Mouse (Mus musculus) heart, adult 2 months (tissue): ENCODE data around the gene Trim47. TPM values are rescaled to one million over a fixed set of nuclear protein-coding genes. Genes with fewer than 3 reads are reported as not detected.

Experiments
- DNase-seq, 2 experiments: peaks; one replicate each; pipeline ENCODE4 v3.0.0; 2021
- H3K27ac ChIP-seq: fragments of 200-600 bp; 2 replicates; pipeline ENCODE4 v1.8.1; 2022
- H3K27me3 ChIP-seq: fragments of 200-500 bp; 2 replicates; pipeline ENCODE4 v1.6.1; 2012; ENCODE audit warnings: mild to moderate bottlenecking, low read length, inconsistent platforms, mixed read lengths; ENCODE audit not compliant: control insufficient read depth, insufficient read depth
- H3K36me3 ChIP-seq: fragments of 200-500 bp; 2 replicates; pipeline ENCODE4 v1.6.1; 2012; ENCODE audit warnings: low read length, inconsistent platforms; ENCODE audit not compliant: control insufficient read depth, insufficient read depth
- H3K4me1 ChIP-seq: fragments of 200-500 bp; 2 replicates; pipeline ENCODE4 v1.6.1; 2011; ENCODE audit warnings: low read length; ENCODE audit not compliant: control insufficient read depth, insufficient read depth
- H3K4me3 ChIP-seq: fragments of 200-600 bp; 2 replicates; pipeline ENCODE4 v1.8.1; 2022
- H3K79me2 ChIP-seq: fragments of 200-500 bp; replicated peaks from 2 replicates; pipeline ENCODE4 v1.6.1; 2012; ENCODE audit warnings: mild to moderate bottlenecking, inconsistent platforms, low read length, moderate library complexity, mixed read lengths; ENCODE audit not compliant: control insufficient read depth, insufficient read depth
- H3K9ac ChIP-seq: fragments of 200-500 bp; 2 replicates; pipeline ENCODE4 v1.6.1; 2012; ENCODE audit warnings: low read depth, mild to moderate bottlenecking, control low read depth, inconsistent platforms, low read length, mixed read lengths
- CTCF ChIP-seq: fragments of 200-600 bp; IDR thresholded peaks from 2 replicates; pipeline ENCODE4 v1.8.1; 2022; ENCODE audit warnings: antibody characterized with exemption, mild to moderate bottlenecking, moderate library complexity
- EP300 ChIP-seq: fragments of 200-500 bp; IDR thresholded peaks from 2 replicates; pipeline ENCODE4 v1.6.1; 2011; ENCODE audit warnings: low read depth, low read length, control low read depth; ENCODE audit not compliant: insufficient read depth
- POLR2A ChIP-seq: fragments of 200-500 bp; IDR thresholded peaks from 2 replicates; pipeline ENCODE4 v1.6.1; 2011; ENCODE audit warnings: mild to moderate bottlenecking, low read depth, low read length, control low read depth; ENCODE audit not compliant: insufficient read depth
- WGBS: fragments of 180-500 bp; shearing (Covaris S2); methylation state at CpG from one replicate; pipeline ENCODE4 v1.1.7; 2018; 5-methylcytosine and 5-hydroxymethylcytosine counted together
- intact Hi-C: fragments of 180-260 bp; cut with DNase I; formaldehyde crosslinking; loops from one replicate; pipeline ENCODE4 v1.15.1; 2025
- polyA plus RNA-seq: library from polyadenylated mRNA; depleted of rRNA; stranded (reverse); fragments of >200 nt; gene quantifications from 2 replicates; pipeline ENCODE4 v1.2.3, GENCODE M21; 2012
- total RNA-seq, 2 experiments: library from RNA; stranded (reverse); gene quantifications; 2 replicates each; pipeline ENCODE4 v1.2.3; 2021

The Trim47 gene
- total and polyA plus RNA-seq, 3 experiments, result 23.1 to 29.5 (median 28.2) TPM

- H3K27me3 ChIP-seq, result no peaks in the 10 kb centered on the region
- peak within 1 kb of the TSS; percentile 57 for H3K4me3 ChIP-seq
- no peak; the same call in 1 of the 2 replicates for TF ChIP-seq EP300
- TF ChIP-seq POLR2A, result peak; percentile 93
- TF ChIP-seq CTCF, result peak; percentile 41
- H3K4me1 ChIP-seq, result peaks cover 5% of the 10 kb centered on the region
- H3K9ac ChIP-seq, result peak within 1 kb of the TSS; percentile 76
- intact Hi-C loops, result loop anchor here (1.0 kb wide), 3 partner anchors 23 to 56 kb away; partner anchors contain the start of gene Unk
- no peaks in the 10 kb centered on the region; the same call in 1 of the 2 replicates for H3K79me2 ChIP-seq
- 3% methylated on average over 39 of the region's 43 CpGs for WGBS
- no peaks in the 10 kb centered on the region; the same call in 1 of the 2 replicates for H3K36me3 ChIP-seq
- peak; percentile 96 to 98 for DNase-seq
- peak within 1 kb of the TSS; percentile 88 for H3K27ac ChIP-seq
Observed at GRCm38 (mm10) chr11:116086258-116087193, 40.5 kb downstream of the Trim47 start, which contains the start of gene Wbp2. TSS of gene Wbp2 (minus strand) at chr11:116086995.

- H3K9ac ChIP-seq, result no peak overlapping the region
- no peaks in the 10 kb centered on the region; the same call in 1 of the 2 replicates for H3K36me3 ChIP-seq
- H3K79me2 ChIP-seq, result no peaks in the 10 kb centered on the region; the same call in 1 of the 2 replicates
- peaks cover 5% of the 10 kb centered on the region for H3K4me1 ChIP-seq
- intact Hi-C loops, result loop anchor here (5.0 kb wide), 2 partner anchors 133 to 147 kb away; no protein-coding TSS in a partner anchor
- H3K4me3 ChIP-seq, result no peak overlapping the region
- WGBS, result 79% methylated on average over 6 of the region's 6 CpGs
- DNase-seq, result no peak
- TF ChIP-seq POLR2A (no peak), EP300 (no peak), CTCF (no peak)
- no peaks in the 10 kb centered on the region for H3K27me3 ChIP-seq
- no peak overlapping the region for H3K27ac ChIP-seq
Observed at GRCm38 (mm10) chr11:116084166-116084565, 42.8 kb downstream of the Trim47 start.

GRCm38 (mm10) chr11:116083096-116083672, 43.8 kb downstream of the Trim47 start:
- intact Hi-C loops, result loop anchor here (5.0 kb wide), 2 partner anchors 134 to 146 kb away; no protein-coding TSS in a partner anchor

GRCm38 (mm10) chr11:116081081-116081480, 45.9 kb downstream of the Trim47 start:
- Histone ChIP-seq H3K4me3 (no peak overlapping the region), H3K79me2 (no peaks in the 10 kb centered on the region; the same call in 1 of the 2 replicates), H3K4me1 (peaks cover 2% of the 10 kb centered on the region), H3K27ac (no peak overlapping the region), H3K36me3 (no peaks in the 10 kb centered on the region; the same call in 1 of the 2 replicates), H3K9ac (no peak overlapping the region), H3K27me3 (no peaks in the 10 kb centered on the region)
- intact Hi-C loops, result loop anchor here (5.0 kb wide), 2 partner anchors 136 to 144 kb away; no protein-coding TSS in a partner anchor
- 77% methylated on average over 6 of the region's 6 CpGs for WGBS
- TF ChIP-seq POLR2A, result no peak
- no peak for TF ChIP-seq EP300
- TF ChIP-seq CTCF, result peak; percentile 70
- peak; percentile 46 to 70 for DNase-seq

More at GRCm38 (mm10) chr11:116083096-116083672, 43.8 kb downstream of the Trim47 start:
- Histone ChIP-seq H3K4me1 (peaks cover 5% of the 10 kb centered on the region), H3K79me2 (no peaks in the 10 kb centered on the region; the same call in 1 of the 2 replicates), H3K27ac (no peak overlapping the region), H3K36me3 (no peaks in the 10 kb centered on the region; the same call in 1 of the 2 replicates), H3K27me3 (no peaks in the 10 kb centered on the region), H3K4me3 (no peak overlapping the region), H3K9ac (no peak overlapping the region)
- 82% methylated on average over 14 of the region's 14 CpGs for WGBS
- DNase-seq, result no peak
- TF ChIP-seq EP300 (no peak), CTCF (no peak), POLR2A (no peak)

- WGBS, result 79% methylated on average over 10 of the region's 10 CpGs
- no peak overlapping the region for H3K4me3 ChIP-seq
- no peak overlapping the region for H3K9ac ChIP-seq
- no peaks in the 10 kb centered on the region for H3K79me2 ChIP-seq
- H3K27me3 ChIP-seq, result no peaks in the 10 kb centered on the region
- no peak for DNase-seq
- intact Hi-C loops, result no loop called here
- no peak for TF ChIP-seq CTCF
- TF ChIP-seq EP300, result no peak
- TF ChIP-seq POLR2A, result no peak
- no peak overlapping the region for H3K27ac ChIP-seq
- no peaks in the 10 kb centered on the region for H3K4me1 ChIP-seq
- no peaks in the 10 kb centered on the region for H3K36me3 ChIP-seq
Observed at GRCm38 (mm10) chr11:116079511-116079910, 47.5 kb downstream of the Trim47 start.
